Mouse (Mus musculus): ENCODE results near the gene H2-Q4. TPM values are rescaled to one million over a fixed set of nuclear protein-coding genes. Genes with fewer than 3 reads are reported as not detected.
"Not testable (repeated sequence)": the region's sequence is repeated elsewhere in the genome, so short reads cannot be mapped to it uniquely, and the experiment has no call there.

The H2-Q4 gene
- polyA plus RNA-seq, 1 experiment from 2014 or later: 2.0 TPM

GRCm38 (mm10) chr17:35422360-35422759 is 42.9 kb downstream of the H2-Q4 start:
- ATAC-seq (ENCODE audit: insufficient number of reproducible peaks, insufficient read depth, low FRiP score, low TSS enrichment); H3K4me2 ChIP-seq (replicated peaks); H3K4me3 ChIP-seq; H3K27ac ChIP-seq; H3K9ac ChIP-seq; H3K36me3 ChIP-seq; H3K4me1 ChIP-seq; H3K9me3 ChIP-seq: not testable (repeated sequence)
- WGBS: 86% methylated on average over 5 of the region's 5 CpGs
- peaks cover 42% of the 10 kb centered on the region for H3K27me3 ChIP-seq

- H3K4me2 ChIP-seq (replicated peaks); H3K4me1 ChIP-seq; H3K36me3 ChIP-seq; H3K9me3 ChIP-seq; ATAC-seq (ENCODE audit: insufficient number of reproducible peaks, insufficient read depth, low FRiP score, low TSS enrichment); H3K9ac ChIP-seq; H3K27ac ChIP-seq; H3K4me3 ChIP-seq: not testable (repeated sequence)
- 68% methylated on average over 3 of the region's 3 CpGs for WGBS
- H3K27me3 ChIP-seq: peaks cover 42% of the 10 kb centered on the region
Measured at GRCm38 (mm10) chr17:35423131-35423810, 43.9 kb downstream of the H2-Q4 start.

DNA sequence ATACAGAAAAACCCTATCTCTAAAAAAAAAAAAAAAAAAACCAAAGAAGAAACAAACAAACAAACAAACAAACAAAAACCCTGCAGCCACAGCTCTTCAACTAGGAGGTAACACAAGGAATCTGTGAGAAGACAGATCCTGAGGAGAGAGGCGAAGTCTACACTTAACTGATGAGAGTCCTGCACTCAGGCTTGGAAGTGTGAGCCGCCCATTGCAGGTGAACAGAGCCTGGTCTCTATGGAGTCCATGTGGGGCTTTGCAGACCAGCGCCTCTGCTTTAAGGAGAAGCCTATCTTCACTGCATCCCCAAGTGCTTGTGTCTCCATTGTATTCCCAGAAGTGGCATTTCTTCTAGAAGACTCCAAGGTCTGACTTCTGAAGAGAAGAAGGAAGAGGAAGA is 44.7 kb downstream of the H2-Q4 start:
- H3K4me1 ChIP-seq; H3K4me3 ChIP-seq; H3K36me3 ChIP-seq; H3K4me2 ChIP-seq (replicated peaks); H3K9me3 ChIP-seq; H3K9ac ChIP-seq; ATAC-seq (ENCODE audit: insufficient number of reproducible peaks, insufficient read depth, low FRiP score, low TSS enrichment); H3K27ac ChIP-seq: not testable (repeated sequence)
- H3K27me3 ChIP-seq: peaks cover 39% of the 10 kb centered on the region
- WGBS: 78% methylated on average over 3 of the region's 3 CpGs

DNA sequence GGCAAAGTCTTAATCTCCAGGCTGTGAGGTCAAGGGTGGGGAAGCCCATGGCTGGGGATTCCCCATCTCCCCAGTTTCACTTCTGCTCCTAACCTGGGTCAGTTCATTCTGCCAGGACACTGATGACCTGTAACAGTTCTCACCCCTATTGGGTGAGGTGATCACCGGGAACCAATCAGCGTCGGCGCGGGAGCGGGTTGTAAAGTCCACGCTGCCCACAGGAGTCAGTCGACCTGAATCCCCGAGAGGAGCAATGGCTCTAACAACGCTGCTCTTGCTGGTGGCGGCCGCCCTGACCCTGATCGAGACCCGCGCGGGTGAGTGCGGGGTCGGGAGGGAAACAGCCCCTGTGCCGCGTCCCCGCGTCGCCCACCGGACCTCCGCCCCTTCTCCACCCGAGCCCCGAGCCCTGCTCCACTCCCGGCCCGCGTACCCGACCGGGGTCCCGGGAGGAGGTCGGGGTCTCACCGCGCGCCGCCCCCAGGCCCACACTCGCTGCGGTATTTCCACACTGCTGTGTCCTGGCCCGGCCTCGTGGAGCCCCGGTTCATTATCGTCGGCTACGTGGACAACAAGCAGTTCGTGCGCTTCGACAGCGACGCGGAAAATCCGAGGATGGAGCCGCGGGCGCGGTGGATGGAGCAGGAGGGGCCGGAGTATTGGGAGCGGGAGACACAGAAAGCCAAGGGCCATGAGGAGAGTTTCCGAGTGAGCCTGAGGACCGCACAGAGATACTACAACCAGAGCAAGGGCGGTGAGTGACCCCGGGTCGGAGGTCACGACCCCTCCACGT is 45.4 kb downstream of the H2-Q4 start, which contains the start of gene H2-Q6:
H2-Q6 (plus strand) TSS at position 227 of the 793 bp plus-strand sequence.
- H3K4me2 ChIP-seq (replicated peaks): peak within 1 kb of the TSS; percentile 61
- H3K4me1 ChIP-seq, H3K27ac ChIP-seq, H3K9me3 ChIP-seq, H3K36me3 ChIP-seq: not testable (repeated sequence)
- peak; percentile 25; the same call in 1 of the 2 replicates for ATAC-seq (ENCODE audit: insufficient number of reproducible peaks, insufficient read depth, low FRiP score, low TSS enrichment)
- 2% methylated on average over 62 of the region's 66 CpGs for WGBS
- 0 out of 2 replicates have a peak within 1 kb of the TSS, but pooled peaks have one; percentile 24 for H3K9ac ChIP-seq
- H3K4me3 ChIP-seq: peak within 1 kb of the TSS; percentile 34
- H3K27me3 ChIP-seq: peaks cover 34% of the 10 kb centered on the region

- 0 out of 2 replicates have a peak, but pooled peaks have one; percentile 38 for ATAC-seq (ENCODE audit: insufficient number of reproducible peaks, insufficient read depth, low FRiP score, low TSS enrichment)
Measured at GRCm38 (mm10) chr17:35425474-35425873, 46.1 kb downstream of the H2-Q4 start.

GRCm38 (mm10) chr17:35428883-35429282 is 49.5 kb downstream of the H2-Q4 start:
- not testable (repeated sequence) for H3K9ac ChIP-seq; H3K4me2 ChIP-seq (replicated peaks); H3K4me1 ChIP-seq; H3K9me3 ChIP-seq; H3K27ac ChIP-seq; H3K4me3 ChIP-seq; ATAC-seq (ENCODE audit: insufficient number of reproducible peaks, insufficient read depth, low FRiP score, low TSS enrichment); H3K36me3 ChIP-seq
- peaks cover 28% of the 10 kb centered on the region for H3K27me3 ChIP-seq
- 84% methylated on average over 6 of the region's 6 CpGs for WGBS

More at GRCm38 (mm10) chr17:35425474-35425873, 46.1 kb downstream of the H2-Q4 start:
- H3K36me3 ChIP-seq, H3K27ac ChIP-seq, H3K9me3 ChIP-seq, H3K4me1 ChIP-seq: not testable (repeated sequence)
- peak overlapping the region; percentile 34 for H3K4me3 ChIP-seq
- H3K9ac ChIP-seq: 0 out of 2 replicates have a peak overlapping the region, but pooled peaks have one; percentile 15
- H3K4me2 ChIP-seq (replicated peaks): peak overlapping the region; percentile 61
- 13% methylated on average over 28 of the region's 28 CpGs for WGBS
- peaks cover 34% of the 10 kb centered on the region for H3K27me3 ChIP-seq

GRCm38 (mm10) chr17:35430671-35431070 is 51.3 kb downstream of the H2-Q4 start:
- not testable (repeated sequence) for ATAC-seq (ENCODE audit: insufficient number of reproducible peaks, insufficient read depth, low FRiP score, low TSS enrichment); H3K9me3 ChIP-seq; H3K4me1 ChIP-seq; H3K27ac ChIP-seq; H3K9ac ChIP-seq; H3K4me2 ChIP-seq (replicated peaks); H3K4me3 ChIP-seq; H3K36me3 ChIP-seq
- WGBS: 87% methylated on average over 6 of the region's 6 CpGs
- H3K27me3 ChIP-seq: peaks cover 15% of the 10 kb centered on the region

GRCm38 (mm10) chr17:35432167-35432566 is 52.8 kb downstream of the H2-Q4 start:
- not testable (repeated sequence) for H3K4me3 ChIP-seq; H3K27me3 ChIP-seq; H3K9me3 ChIP-seq; H3K9ac ChIP-seq; H3K4me2 ChIP-seq (replicated peaks); H3K27ac ChIP-seq; ATAC-seq (ENCODE audit: insufficient number of reproducible peaks, insufficient read depth, low FRiP score, low TSS enrichment); H3K4me1 ChIP-seq; H3K36me3 ChIP-seq
- 90% methylated on average over 3 of the region's 3 CpGs for WGBS

DNA sequence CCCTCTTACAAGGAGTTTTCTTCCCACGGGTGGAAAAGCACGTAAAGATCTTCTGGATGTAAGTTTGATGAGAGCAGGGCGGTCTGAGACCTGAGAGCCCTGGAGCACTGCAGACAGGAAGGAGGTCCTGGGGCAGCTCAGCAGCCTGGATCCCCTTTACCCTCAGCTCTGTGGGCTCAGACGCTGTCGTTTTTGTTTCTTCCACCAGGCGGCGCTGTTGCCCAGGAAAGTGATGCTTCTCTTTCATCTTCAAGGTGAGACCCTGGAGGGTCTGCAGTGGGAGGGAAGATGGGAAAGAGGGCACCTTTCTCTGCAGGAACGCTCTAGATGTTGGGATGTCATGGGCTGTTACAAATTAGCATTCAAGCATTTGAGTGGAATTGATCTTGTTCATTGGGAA is 55.4 kb downstream of the H2-Q4 start:
- not testable (repeated sequence) for H3K4me3 ChIP-seq; H3K9me3 ChIP-seq; H3K36me3 ChIP-seq; H3K27ac ChIP-seq; H3K4me2 ChIP-seq (replicated peaks); H3K4me1 ChIP-seq; H3K9ac ChIP-seq; ATAC-seq (ENCODE audit: insufficient number of reproducible peaks, insufficient read depth, low FRiP score, low TSS enrichment)
- peaks cover 16% of the 10 kb centered on the region; the same call in 1 of the 2 replicates for H3K27me3 ChIP-seq
- 10% methylated on average over 8 of the region's 8 CpGs for WGBS

Other genes starting within 250 kb of the H2-Q4 start
- 0.46 and 0.49 TPM in 2 replicates for gene Apom, start 247.6 kb upstream of the H2-Q4 start, polyA plus RNA-seq (2016; fragmentation: Nextera tagmentation; extraction: Ambion mirVana)
- gene Bag6, start 244.4 kb upstream of the H2-Q4 start, polyA plus RNA-seq (2016; fragmentation: Nextera tagmentation; extraction: Ambion mirVana): 73.3 and 74.0 TPM in 2 replicates
- 225 and 230 TPM in 2 replicates for gene Prrc2a, start 214.7 kb upstream of the H2-Q4 start, polyA plus RNA-seq (2016; fragmentation: Nextera tagmentation; extraction: Ambion mirVana)
- 7.0 and 7.3 TPM in 2 replicates for gene Aif1, start 203.5 kb upstream of the H2-Q4 start, polyA plus RNA-seq (2016; fragmentation: Nextera tagmentation; extraction: Ambion mirVana)
- gene Lst1, start 191.2 kb upstream of the H2-Q4 start, polyA plus RNA-seq (2016; fragmentation: Nextera tagmentation; extraction: Ambion mirVana): 5.9 and 7.7 TPM in 2 replicates
- 0.95 and 0.98 TPM in 2 replicates for gene Ltb, start 185.2 kb upstream of the H2-Q4 start, polyA plus RNA-seq (2016; fragmentation: Nextera tagmentation; extraction: Ambion mirVana)
- gene Tnf, start 177.6 kb upstream of the H2-Q4 start, polyA plus RNA-seq (2016; fragmentation: Nextera tagmentation; extraction: Ambion mirVana): 0.15 and 0.25 TPM in 2 replicates
- 0.22 and 0.27 TPM in 2 replicates for gene Lta, start 174.3 kb upstream of the H2-Q4 start, polyA plus RNA-seq (2016; fragmentation: Nextera tagmentation; extraction: Ambion mirVana)
- gene Gm16181, start 158.8 kb upstream of the H2-Q4 start, polyA plus RNA-seq (2016; fragmentation: Nextera tagmentation; extraction: Ambion mirVana): 1.0 TPM in 1 of 2 replicates, not detected in the other
- 4.5 and 5.5 TPM in 2 replicates for gene Atp6v1g2, start 146.0 kb upstream of the H2-Q4 start, polyA plus RNA-seq (2016; fragmentation: Nextera tagmentation; extraction: Ambion mirVana)
- 13.0 and 13.3 TPM in 2 replicates for gene Nfkbil1, start 143.8 kb upstream of the H2-Q4 start, polyA plus RNA-seq (2016; fragmentation: Nextera tagmentation; extraction: Ambion mirVana)
- gene Ddx39b, start 137.9 kb upstream of the H2-Q4 start, polyA plus RNA-seq (2016; fragmentation: Nextera tagmentation; extraction: Ambion mirVana): 572 and 587 TPM in 2 replicates
- gene H2-D1, start 116.9 kb upstream of the H2-Q4 start, polyA plus RNA-seq (2016; fragmentation: Nextera tagmentation; extraction: Ambion mirVana): 20.8 and 21.5 TPM in 2 replicates
- gene H2-Q1, start 59.2 kb upstream of the H2-Q4 start, polyA plus RNA-seq (2016; fragmentation: Nextera tagmentation; extraction: Ambion mirVana): not detected in 2 replicates
- gene H2-Q2, start 37.4 kb upstream of the H2-Q4 start, polyA plus RNA-seq (2016; fragmentation: Nextera tagmentation; extraction: Ambion mirVana): 0.38 and 0.40 TPM in 2 replicates
- gene H2-Q6, start 45.2 kb downstream of the H2-Q4 start, polyA plus RNA-seq (2016; fragmentation: Nextera tagmentation; extraction: Ambion mirVana): 0.33 and 0.98 TPM in 2 replicates
- gene H2-Q7, start 59.5 kb downstream of the H2-Q4 start, polyA plus RNA-seq (2016; fragmentation: Nextera tagmentation; extraction: Ambion mirVana): 4.6 and 5.9 TPM in 2 replicates
- 0.11 and 0.17 TPM in 2 replicates for gene H2-Q10, start 90.5 kb downstream of the H2-Q4 start, polyA plus RNA-seq (2016; fragmentation: Nextera tagmentation; extraction: Ambion mirVana)
- not detected in 2 replicates for gene Pou5f1, start 126.4 kb downstream of the H2-Q4 start, polyA plus RNA-seq (2016; fragmentation: Nextera tagmentation; extraction: Ambion mirVana)
- 56.8 and 61.1 TPM in 2 replicates for gene Tcf19, start 137.2 kb downstream of the H2-Q4 start, polyA plus RNA-seq (2016; fragmentation: Nextera tagmentation; extraction: Ambion mirVana)
- 26.1 and 30.8 TPM in 2 replicates for gene Cchcr1, start 137.5 kb downstream of the H2-Q4 start, polyA plus RNA-seq (2016; fragmentation: Nextera tagmentation; extraction: Ambion mirVana)
- 1.3 and 1.6 TPM in 2 replicates for gene Psors1c2, start 153.6 kb downstream of the H2-Q4 start, polyA plus RNA-seq (2016; fragmentation: Nextera tagmentation; extraction: Ambion mirVana)
- gene Cdsn, start 172.5 kb downstream of the H2-Q4 start, polyA plus RNA-seq (2016; fragmentation: Nextera tagmentation; extraction: Ambion mirVana): 0.08 TPM in 2 replicates
- gene 2300002M23Rik, start 187.8 kb downstream of the H2-Q4 start, polyA plus RNA-seq (2016; fragmentation: Nextera tagmentation; extraction: Ambion mirVana): not detected in 2 replicates
- not detected in 2 replicates for gene Sfta2, start 221.9 kb downstream of the H2-Q4 start, polyA plus RNA-seq (2016; fragmentation: Nextera tagmentation; extraction: Ambion mirVana)
- gene Gm9573, start 247.0 kb downstream of the H2-Q4 start, polyA plus RNA-seq (2016; fragmentation: Nextera tagmentation; extraction: Ambion mirVana): not detected in 2 replicates

All from embryonic facial prominence, embryonic 12.5 days (tissue).